Mouse (Mus musculus): Measurements from ENCODE around the gene Dapk1.

DNA sequence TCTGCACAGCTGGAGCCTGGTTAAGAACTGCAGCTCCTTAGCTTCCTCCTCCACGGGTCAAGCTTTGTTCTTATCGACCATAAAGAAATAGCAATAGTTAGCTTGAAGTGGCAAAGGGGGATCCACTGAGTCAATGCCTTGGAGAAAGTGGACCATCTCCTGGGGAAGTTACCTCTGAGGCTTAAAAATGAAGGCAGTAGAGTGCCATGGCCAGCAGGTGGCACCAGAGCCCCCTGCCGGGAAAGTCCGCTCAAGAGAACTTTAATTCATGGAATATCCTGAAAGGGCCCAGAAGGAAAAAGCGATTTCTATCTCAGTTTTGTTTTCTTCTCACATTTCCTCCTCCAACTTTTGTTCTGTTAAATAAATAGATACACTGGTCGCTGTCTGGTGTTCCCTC lies 157.4 kb downstream of the Dapk1 start:
- TF ChIP-seq GATA1 (IDR thresholded peaks at IDR 0.05; ENCODE audit: borderline replicate concordance, low read length) (no peak), FLI1 (IDR thresholded peaks at IDR 0.05; ENCODE audit: low read length) (no peak)
